Mouse (Mus musculus) neural tube, embryonic 15.5 days (tissue): ENCODE measurements around the gene Cfap73. TPM values are rescaled to one million over a fixed set of nuclear protein-coding genes. Genes with fewer than 3 reads are reported as not detected.

Experiments
- ATAC-seq: fragments of 200-750 bp; cut with Nextera tagmentation; 2 replicates; pipeline ENCODE4 v1.8.0; 2017; ENCODE audit warnings: mild to moderate bottlenecking, moderate TSS enrichment, moderate library complexity; ENCODE audit not compliant: low FRiP score
- H3K27ac ChIP-seq: fragments of 300-500 bp; sonication (generic); replicated peaks from 2 replicates; pipeline ENCODE4 v1.5.1; 2015; ENCODE audit warnings: mild to moderate bottlenecking, inconsistent platforms
- H3K27me3 ChIP-seq: fragments of 300-500 bp; sonication (generic); replicated peaks from 2 replicates; pipeline ENCODE4 v1.6.1; 2015; ENCODE audit warnings: inconsistent platforms
- H3K36me3 ChIP-seq: fragments of 300-500 bp; sonication (generic); 2 replicates; pipeline ENCODE4 v1.6.1; 2015; ENCODE audit warnings: inconsistent platforms
- H3K4me1 ChIP-seq: fragments of 300-500 bp; sonication (generic); 2 replicates; pipeline ENCODE4 v1.6.1; 2015; ENCODE audit warnings: inconsistent platforms
- H3K4me2 ChIP-seq: fragments of 300-500 bp; sonication (generic); 2 replicates; pipeline ENCODE4 v1.6.1; 2015; ENCODE audit warnings: inconsistent platforms, mild to moderate bottlenecking, moderate library complexity
- H3K4me3 ChIP-seq: fragments of 300-500 bp; sonication (generic); replicated peaks from 2 replicates; pipeline ENCODE4 v1.5.1; 2015; ENCODE audit warnings: mild to moderate bottlenecking, inconsistent platforms
- H3K9ac ChIP-seq: fragments of 300-500 bp; sonication (generic); replicated peaks from 2 replicates; pipeline ENCODE4 v1.6.1; 2015; ENCODE audit warnings: mild to moderate bottlenecking, inconsistent platforms
- H3K9me3 ChIP-seq: fragments of 300-500 bp; sonication (generic); replicated peaks from 2 replicates; pipeline ENCODE4 v1.6.1; 2016; ENCODE audit warnings: inconsistent platforms
- WGBS: fragments of 180-500 bp; shearing (Covaris S2); methylation state at CpG from one replicate; pipeline ENCODE4 v1.1.7; 2015; ENCODE audit warnings: mixed read lengths; 5-methylcytosine and 5-hydroxymethylcytosine counted together
- polyA plus RNA-seq: library from polyadenylated mRNA; unstranded; fragments of >200 nt; fragmentation: Nextera tagmentation; extraction: Ambion mirVana; gene quantifications from 2 replicates; pipeline ENCODE4 v1.2.1, GENCODE M21; 2015

Cfap73 gene
- 0.33 and 0.80 TPM in 2 replicates for polyA plus RNA-seq

GRCm38 (mm10) chr5:120634131-120634530 lies at the start of gene Cfap73:
Gene Cfap73, minus strand, starts transcription at chr5:120634235.
- no peak for ATAC-seq
- Histone ChIP-seq H3K4me3 (no peak within 1 kb of the TSS), H3K27me3 (peaks cover 13% of the 10 kb centered on the region), H3K4me1 (peaks cover 9% of the 10 kb centered on the region), H3K9me3 (no peaks in the 10 kb centered on the region), H3K9ac (no peak within 1 kb of the TSS), H3K27ac (no peak within 1 kb of the TSS), H3K4me2 (no peak within 1 kb of the TSS), H3K36me3 (no peaks in the 10 kb centered on the region)
- 57% methylated on average over 9 of the region's 9 CpGs for WGBS

DNA sequence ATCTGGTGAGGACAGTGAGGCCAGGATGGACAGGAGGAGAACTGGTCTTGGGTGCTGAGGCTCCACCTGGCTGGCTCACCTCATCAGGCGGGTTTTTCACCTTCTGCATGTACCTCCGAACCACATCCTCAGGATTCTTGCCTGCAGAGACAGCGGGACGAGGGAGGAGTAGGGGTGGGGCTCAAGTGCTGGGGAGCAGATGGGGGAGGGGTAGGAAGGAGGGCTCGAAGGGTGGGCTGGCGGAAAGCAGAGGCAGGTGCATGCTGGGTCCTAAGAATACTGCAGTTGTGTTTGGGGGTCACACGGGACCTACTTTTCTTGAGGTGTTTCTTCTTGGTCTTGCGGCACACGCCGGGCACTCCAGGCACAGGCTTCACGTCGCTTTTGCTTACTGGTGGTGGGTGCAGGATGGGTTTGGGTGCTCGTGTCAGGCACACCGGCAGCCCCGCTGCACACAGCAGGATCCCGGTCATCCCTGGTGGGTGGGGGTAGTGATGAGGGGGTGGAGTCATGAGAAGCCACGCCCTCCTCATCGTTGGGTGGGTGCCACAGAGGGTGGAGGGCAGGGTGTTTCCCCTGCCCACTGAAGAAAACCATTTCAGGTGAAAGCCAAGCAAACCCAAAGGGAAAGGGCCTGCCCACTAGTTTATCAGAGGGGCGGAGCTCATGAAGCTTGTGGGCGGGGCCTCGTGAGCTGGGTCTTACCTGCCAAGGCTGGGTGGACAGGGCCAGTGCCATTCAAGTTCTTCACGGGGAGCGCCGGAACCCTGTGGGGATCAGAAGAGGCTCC lies 49.1 kb upstream of the Cfap73 start:
- Histone ChIP-seq H3K4me3 (no peak overlapping the region), H3K9ac (no peak overlapping the region), H3K27ac (no peak overlapping the region), H3K27me3 (peaks cover 36% of the 10 kb centered on the region), H3K9me3 (no peaks in the 10 kb centered on the region), H3K36me3 (peaks cover 58% of the 10 kb centered on the region), H3K4me1 (peaks cover 26% of the 10 kb centered on the region), H3K4me2 (no peak overlapping the region)
- WGBS: 12% methylated on average over 24 of the region's 24 CpGs
- no peak for ATAC-seq

- H3K4me1 ChIP-seq: peaks cover 26% of the 10 kb centered on the region
- H3K9ac ChIP-seq: no peak overlapping the region
- ATAC-seq: no peak
- no peak overlapping the region for H3K4me3 ChIP-seq
- H3K9me3 ChIP-seq: no peaks in the 10 kb centered on the region
- H3K27me3 ChIP-seq: peaks cover 36% of the 10 kb centered on the region
- peaks cover 36% of the 10 kb centered on the region for H3K36me3 ChIP-seq
- WGBS: 86% methylated on average over 18 of the region's 18 CpGs
- peak overlapping the region; percentile 62 for H3K27ac ChIP-seq
- H3K4me2 ChIP-seq: no peak overlapping the region
Measured at GRCm38 (mm10) chr5:120680918-120681317, 46.9 kb upstream of the Cfap73 start.

- Histone ChIP-seq H3K9me3 (no peaks in the 10 kb centered on the region), H3K27ac (peak overlapping the region; percentile 89), H3K36me3 (peaks cover 28% of the 10 kb centered on the region), H3K4me3 (peak overlapping the region; percentile 21), H3K27me3 (peaks cover 27% of the 10 kb centered on the region), H3K9ac (peak overlapping the region; percentile 36; the same call in 1 of the 2 replicates), H3K4me2 (peak overlapping the region; percentile 55), H3K4me1 (peaks cover 26% of the 10 kb centered on the region)
- ATAC-seq: peak; percentile 89
- WGBS: 1% methylated on average over 24 of the region's 24 CpGs
Measured at GRCm38 (mm10) chr5:120679676-120680555, 45.9 kb upstream of the Cfap73 start.

DNA sequence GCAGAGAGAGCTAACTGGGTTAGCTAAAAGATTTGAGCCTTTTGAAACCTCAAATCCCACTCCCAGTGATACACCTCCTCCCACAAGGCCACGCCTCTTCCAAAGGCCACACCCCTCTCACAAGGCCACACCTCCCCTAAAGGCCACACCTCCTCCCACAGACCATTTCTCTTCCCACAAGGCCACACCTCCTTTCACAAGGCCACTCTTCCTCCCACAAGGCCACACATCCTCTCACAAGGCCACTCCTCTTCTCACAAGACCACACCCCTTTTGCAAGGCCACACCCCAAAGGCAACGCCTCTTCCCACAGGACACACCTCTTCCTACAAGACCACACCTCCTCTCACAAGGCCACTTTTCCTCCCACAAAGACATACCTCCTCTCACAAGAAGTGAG lies 43.5 kb upstream of the Cfap73 start:
- H3K27ac ChIP-seq: no peak overlapping the region
- no peak overlapping the region for H3K4me2 ChIP-seq
- H3K9ac ChIP-seq: no peak overlapping the region
- peaks cover 9% of the 10 kb centered on the region; the same call in 1 of the 2 replicates for H3K36me3 ChIP-seq
- H3K27me3 ChIP-seq: 0 out of 2 replicates have a peak, but pooled peaks cover 6% of the 10 kb centered on the region
- 22% methylated on average over 2 of the region's 2 CpGs for whole genome bisulfite sequencing
- H3K4me1 ChIP-seq: peaks cover 21% of the 10 kb centered on the region
- H3K9me3 ChIP-seq: no peaks in the 10 kb centered on the region
- H3K4me3 ChIP-seq: no peak overlapping the region
- ATAC-seq: no peak

DNA sequence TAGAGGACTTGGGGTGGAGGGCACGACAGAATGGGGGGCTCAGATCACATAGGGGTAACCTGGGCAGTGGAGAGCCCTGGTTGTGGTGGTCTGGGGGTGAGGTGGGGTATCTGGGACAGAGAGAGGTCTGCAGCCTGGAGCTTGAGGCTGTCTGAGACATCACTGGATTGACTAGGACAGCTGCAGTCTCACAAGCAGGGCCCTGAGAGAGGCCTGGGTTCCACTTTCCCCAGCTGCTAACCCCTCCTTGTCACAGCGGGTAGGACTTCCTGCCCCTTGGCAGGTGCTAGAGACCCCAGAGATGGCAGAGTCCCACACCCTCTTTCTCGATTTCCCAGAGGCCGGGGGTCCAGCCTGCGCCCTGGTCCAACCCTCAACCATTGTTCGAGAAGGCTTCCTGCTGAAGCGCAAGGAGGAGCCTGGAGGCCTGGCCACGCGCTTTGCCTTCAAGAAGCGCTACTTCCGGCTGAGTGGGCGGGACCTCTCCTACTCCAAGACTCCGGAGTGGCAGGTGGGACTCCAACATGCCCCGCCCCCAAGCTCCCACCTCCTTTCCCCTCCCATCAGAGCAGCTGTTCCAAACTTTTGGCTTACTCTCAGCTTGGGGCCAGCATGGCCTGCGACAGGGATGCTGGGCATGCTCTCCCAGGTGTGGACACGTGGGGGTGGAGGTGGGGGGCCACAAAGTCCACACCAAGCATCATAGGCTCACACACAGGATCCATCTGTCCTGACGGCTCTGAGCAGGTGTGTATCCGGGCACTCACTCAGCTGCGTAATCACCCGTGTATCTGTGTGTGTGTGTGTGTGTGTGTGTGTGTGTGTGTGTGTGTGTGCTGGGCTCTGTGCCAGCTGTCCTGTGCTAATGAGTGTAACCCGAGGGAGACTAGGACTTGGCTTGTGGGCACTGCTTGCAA lies 40.5 kb upstream of the Cfap73 start:
- Histone ChIP-seq H3K9ac (no peak overlapping the region), H3K4me2 (peak overlapping the region; percentile 20; the same call in 1 of the 2 replicates), H3K27me3 (peaks cover 3% of the 10 kb centered on the region; the same call in 1 of the 2 replicates), H3K4me1 (peaks cover 3% of the 10 kb centered on the region), H3K9me3 (no peaks in the 10 kb centered on the region), H3K36me3 (no peaks in the 10 kb centered on the region), H3K4me3 (no peak overlapping the region), H3K27ac (no peak overlapping the region)
- ATAC-seq: no peak
- WGBS: 29% methylated on average over 21 of the region's 21 CpGs

GRCm38 (mm10) chr5:120673626-120674025 lies 39.6 kb upstream of the Cfap73 start:
- no peaks in the 10 kb centered on the region for H3K4me1 ChIP-seq
- no peak overlapping the region for H3K9ac ChIP-seq
- no peak overlapping the region for H3K4me3 ChIP-seq
- ATAC-seq: no peak
- H3K4me2 ChIP-seq: no peak overlapping the region
- H3K9me3 ChIP-seq: no peaks in the 10 kb centered on the region
- 15% methylated on average over 12 of the region's 12 CpGs for WGBS
- H3K36me3 ChIP-seq: no peaks in the 10 kb centered on the region
- H3K27me3 ChIP-seq: peaks cover 3% of the 10 kb centered on the region; the same call in 1 of the 2 replicates
- H3K27ac ChIP-seq: no peak overlapping the region

DNA sequence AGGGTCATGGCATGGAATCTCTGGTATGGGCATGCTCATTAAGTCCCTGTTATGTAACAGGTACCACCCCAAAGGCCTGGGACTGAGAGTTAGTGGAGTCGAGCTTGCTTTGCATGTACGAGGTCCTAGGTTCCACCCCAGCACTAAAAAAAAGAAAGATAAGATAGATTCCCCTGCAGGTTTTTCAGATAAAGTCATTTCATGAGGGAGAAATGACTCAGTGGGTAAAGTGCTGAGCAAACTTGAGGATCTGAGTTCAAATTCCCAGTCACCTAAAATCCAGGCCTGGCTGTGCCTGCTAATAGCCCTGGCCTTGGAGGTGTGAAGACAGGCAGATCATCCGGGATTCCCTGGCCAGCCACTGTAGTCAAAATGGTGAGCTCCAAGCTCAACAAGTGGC lies 37.8 kb upstream of the Cfap73 start:
- no peak overlapping the region for H3K27ac ChIP-seq
- H3K4me3 ChIP-seq: no peak overlapping the region
- WGBS: 93% methylated on average over 3 of the region's 3 CpGs

GRCm38 (mm10) chr5:120670132-120670531 lies 36.1 kb upstream of the Cfap73 start:
- H3K9me3 ChIP-seq: no peaks in the 10 kb centered on the region
- H3K27me3 ChIP-seq: peaks cover 12% of the 10 kb centered on the region; the same call in 1 of the 2 replicates
- H3K4me2 ChIP-seq: no peak overlapping the region
- WGBS: 86% methylated on average over 7 of the region's 7 CpGs
- no peak overlapping the region for H3K27ac ChIP-seq
- H3K4me1 ChIP-seq: no peaks in the 10 kb centered on the region
- no peak overlapping the region for H3K9ac ChIP-seq
- H3K4me3 ChIP-seq: no peak overlapping the region
- ATAC-seq: no peak
- no peaks in the 10 kb centered on the region for H3K36me3 ChIP-seq

More for the DNA sequence above, 37.8 kb upstream of the Cfap73 start:
- Histone ChIP-seq H3K27me3 (peaks cover 4% of the 10 kb centered on the region; the same call in 1 of the 2 replicates), H3K4me1 (no peaks in the 10 kb centered on the region), H3K36me3 (no peaks in the 10 kb centered on the region), H3K9ac (no peak overlapping the region), H3K9me3 (no peaks in the 10 kb centered on the region), H3K4me2 (no peak overlapping the region)
- no peak for ATAC-seq

- no peak overlapping the region for H3K27ac ChIP-seq
- H3K9ac ChIP-seq: no peak overlapping the region
- no peaks in the 10 kb centered on the region for H3K36me3 ChIP-seq
- H3K27me3 ChIP-seq: peaks cover 12% of the 10 kb centered on the region; the same call in 1 of the 2 replicates
- 76% methylated on average over 7 of the region's 7 CpGs for WGBS
- no peaks in the 10 kb centered on the region for H3K9me3 ChIP-seq
- H3K4me1 ChIP-seq: no peaks in the 10 kb centered on the region
- no peak overlapping the region for H3K4me3 ChIP-seq
- H3K4me2 ChIP-seq: no peak overlapping the region
- ATAC-seq: no peak
Measured at GRCm38 (mm10) chr5:120668761-120669160, 34.7 kb upstream of the Cfap73 start.

GRCm38 (mm10) chr5:120664888-120665287 lies 30.9 kb upstream of the Cfap73 start:
- peaks cover 6% of the 10 kb centered on the region for H3K4me1 ChIP-seq
- no peak overlapping the region for H3K27ac ChIP-seq
- H3K9me3 ChIP-seq: no peaks in the 10 kb centered on the region
- H3K27me3 ChIP-seq: peaks cover 15% of the 10 kb centered on the region; the same call in 1 of the 2 replicates
- H3K4me3 ChIP-seq: no peak overlapping the region
- no peaks in the 10 kb centered on the region for H3K36me3 ChIP-seq
- no peak overlapping the region for H3K4me2 ChIP-seq
- 61% methylated on average over 2 of the region's 2 CpGs for WGBS
- ATAC-seq: no peak
- H3K9ac ChIP-seq: no peak overlapping the region
